Mouse (Mus musculus): ENCODE data around the gene Pbrm1.

The Pbrm1 gene

DNA sequence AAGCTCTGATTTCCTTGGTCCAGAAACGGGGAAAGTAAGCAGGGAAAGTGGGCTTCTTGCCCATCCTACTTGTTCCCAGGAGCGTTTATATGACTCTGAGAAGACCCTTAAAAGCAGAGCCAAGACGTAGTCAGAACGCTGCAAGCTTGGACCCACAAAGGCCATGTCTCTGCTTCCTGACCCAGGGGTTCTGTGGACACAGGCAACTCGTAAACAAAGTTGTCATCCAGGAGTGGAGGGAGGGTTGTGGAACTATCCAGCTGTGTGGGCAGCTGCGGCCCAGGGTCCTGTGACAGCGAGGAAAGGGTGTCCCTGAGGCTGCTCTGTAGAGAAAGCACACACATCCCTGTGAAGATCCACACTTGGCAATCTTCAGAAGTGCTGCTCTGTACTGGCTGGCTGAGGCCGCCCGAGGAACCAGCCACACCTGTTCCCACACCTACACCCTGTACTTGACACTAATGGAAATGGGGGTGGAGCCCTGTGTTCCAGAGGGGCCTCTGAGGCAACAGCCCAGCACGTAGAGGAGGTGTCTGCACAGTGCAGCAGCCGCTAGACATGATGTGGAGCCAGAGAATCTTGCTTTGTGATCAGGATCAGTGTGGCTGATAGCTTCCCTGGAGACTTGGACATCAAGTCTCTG, 114.2 kb downstream of the Pbrm1 start:
- no peak for DNase-seq (ENCODE audit: low spot score in 2 of 2)

DNA sequence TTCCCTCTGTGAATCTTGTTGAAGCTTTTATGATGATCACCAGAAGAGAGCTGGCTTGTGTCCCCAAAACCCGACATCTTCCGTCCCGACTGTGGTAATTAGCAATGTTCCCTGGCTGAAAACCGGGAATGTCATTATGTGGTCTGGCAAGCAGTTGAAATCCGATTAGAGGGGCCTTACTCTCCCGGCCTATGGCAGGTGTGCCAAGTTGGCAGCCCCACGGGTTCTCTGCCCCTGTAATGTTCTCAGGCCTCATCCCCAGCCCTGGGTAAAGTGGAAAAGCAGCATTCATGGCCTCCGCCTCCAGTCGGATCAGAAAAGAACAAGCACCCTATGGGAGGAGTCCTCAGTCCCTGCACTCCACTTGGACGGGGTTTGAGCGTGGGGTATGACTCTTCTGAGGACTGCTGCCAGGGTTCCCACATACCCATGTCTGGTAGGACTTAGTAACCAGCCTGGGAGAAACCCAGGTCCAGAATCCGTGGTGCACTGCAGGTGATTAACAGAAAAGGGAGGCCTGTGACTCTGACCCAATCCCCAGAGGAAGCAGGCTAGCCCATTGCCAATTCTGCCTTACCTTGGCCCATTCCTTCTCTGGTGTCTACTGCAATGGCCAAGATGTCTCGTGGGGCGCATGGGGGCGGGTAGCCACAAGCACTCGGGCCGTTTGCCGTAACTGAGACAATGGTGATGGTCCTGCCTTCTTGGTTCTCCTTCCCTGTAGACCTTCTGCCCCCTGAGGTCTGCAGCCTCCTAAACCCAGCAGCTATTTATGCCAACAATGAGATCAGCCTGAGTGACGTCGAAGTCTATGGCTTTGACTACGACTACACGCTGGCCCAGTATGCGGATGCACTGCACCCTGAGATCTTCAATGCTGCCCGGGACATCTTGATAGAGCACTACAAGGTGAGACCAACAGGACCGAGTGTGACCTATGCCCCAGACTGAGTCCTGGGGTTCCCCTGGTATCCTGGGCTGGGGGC, 115.4 kb downstream of the Pbrm1 start:
- DNase-seq (ENCODE audit: low spot score in 2 of 2) = peak in 1 of 2 experiments; percentile 6

DNA sequence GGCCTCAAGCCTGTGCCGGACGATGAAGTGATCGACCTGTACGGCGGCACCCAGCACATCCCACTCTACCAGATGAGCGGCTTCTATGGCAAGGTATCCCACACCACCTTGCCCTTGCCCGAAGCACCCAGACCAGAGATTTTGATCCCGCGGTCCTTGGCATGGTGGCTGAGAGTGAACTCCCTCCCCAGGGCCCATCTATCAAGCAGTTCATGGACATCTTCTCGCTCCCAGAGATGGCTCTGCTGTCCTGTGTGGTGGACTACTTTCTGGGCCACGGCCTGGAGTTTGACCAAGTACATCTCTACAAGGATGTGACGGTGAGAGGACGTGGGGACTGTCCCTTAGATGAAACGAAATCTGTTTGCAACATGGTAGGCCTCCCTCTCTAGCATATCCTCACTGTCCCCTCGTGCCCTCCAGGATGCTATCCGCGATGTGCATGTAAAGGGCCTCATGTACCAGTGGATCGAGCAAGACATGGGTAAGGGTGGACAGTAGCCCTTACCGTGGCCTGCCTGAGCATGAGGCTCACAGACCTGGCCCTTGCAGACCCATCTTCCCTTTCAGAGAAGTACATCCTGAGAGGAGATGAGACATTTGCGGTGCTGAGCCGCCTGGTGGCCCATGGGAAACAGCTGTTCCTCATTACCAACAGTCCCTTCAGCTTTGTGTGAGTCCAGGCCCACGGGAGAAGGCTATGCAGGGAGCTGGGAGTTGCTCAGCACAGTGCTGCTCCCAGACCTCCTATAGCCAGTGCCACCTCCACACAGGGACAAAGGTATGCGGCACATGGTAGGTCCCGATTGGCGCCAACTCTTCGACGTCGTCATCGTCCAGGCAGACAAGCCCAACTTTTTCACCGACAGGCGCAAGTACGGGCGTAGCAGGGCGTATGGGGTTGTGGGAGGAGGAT, 116.8 kb downstream of the Pbrm1 start:
- DNase-seq (ENCODE audit: low spot score in 2 of 2) = peak in 1 of 2 experiments; percentile 6

DNA sequence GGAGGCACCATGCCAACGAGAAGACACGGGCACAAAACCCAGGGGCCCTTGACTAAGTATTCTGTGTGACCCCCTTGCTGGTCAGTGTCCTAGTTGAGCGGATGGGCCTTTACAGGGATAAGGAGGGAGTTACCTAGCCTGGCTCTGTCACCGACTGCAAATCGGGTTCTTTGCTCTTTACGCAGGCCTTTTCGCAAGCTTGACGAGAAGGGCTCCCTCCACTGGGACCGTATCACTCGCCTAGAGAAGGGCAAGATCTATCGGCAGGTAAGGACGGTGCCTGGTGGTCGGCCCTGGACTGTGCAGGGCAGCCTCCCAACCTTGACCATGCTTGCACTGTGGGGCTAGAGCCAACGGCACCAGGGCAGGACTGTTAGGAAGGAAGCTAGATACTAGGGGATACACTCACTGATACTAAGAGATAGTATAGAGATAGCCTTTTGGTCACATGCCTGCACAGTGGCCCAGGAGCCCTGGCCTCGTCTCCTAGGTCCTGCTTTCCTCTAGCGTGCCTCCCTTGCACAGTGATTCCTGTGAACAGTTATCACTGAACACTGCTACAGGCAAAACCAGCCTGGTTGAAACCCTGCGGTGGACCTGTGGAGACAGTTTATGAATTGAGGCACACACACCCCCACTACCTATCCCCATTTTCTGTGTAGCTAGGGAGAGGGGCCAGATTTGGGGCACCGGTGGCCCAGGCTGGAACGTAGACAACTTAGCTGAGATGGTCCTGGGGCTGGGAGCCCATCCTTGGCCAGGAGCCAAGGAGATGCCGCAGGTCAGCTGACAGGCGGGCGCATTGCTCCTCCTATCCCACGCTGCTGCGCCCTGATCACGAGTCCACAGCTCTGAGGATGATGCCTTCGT, 117.7 kb downstream of the Pbrm1 start:
- DNase-seq (ENCODE audit: low spot score in 2 of 2) = peak in 1 of 2 experiments; percentile 6

DNA sequence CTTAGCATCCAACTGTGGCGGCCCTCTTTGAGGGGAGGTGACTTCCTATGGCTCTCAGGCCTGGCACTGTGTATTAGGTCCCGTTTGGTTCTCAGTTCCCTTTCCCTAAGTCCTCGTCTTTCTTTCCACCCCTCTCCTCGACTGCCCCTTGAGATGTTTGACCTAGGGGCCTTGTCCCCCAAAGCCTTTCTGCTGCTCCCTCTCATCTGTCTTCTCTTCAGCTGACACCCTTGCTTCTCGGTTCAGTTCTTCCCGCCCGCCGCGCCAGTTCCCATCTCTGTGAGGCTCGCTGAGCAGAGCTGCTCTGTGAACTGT, 118.3 kb downstream of the Pbrm1 start:
- no peak for DNase-seq (ENCODE audit: low spot score in 2 of 2)

DNA sequence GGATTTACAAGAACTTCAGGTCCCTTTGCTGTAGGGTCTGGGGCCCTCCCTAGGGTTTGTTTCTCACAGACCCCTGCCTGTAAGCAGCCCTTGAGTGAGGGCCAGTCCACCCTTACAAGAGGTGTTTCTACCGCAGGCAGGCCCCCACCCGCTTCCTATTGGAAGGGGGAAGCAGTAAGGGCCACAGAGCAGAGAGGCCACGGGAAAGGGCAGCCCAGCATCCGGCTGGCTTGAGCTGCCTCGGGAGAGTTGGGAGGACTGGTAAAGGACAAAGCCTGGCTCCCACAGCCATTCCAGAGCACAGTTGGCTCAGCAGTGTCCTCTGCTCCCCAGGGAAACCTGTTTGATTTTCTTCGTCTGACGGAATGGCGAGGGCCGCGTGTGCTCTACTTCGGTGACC, 118.9 kb downstream of the Pbrm1 start:
- DNase-seq (ENCODE audit: low spot score in 2 of 2) = peak in 1 of 2 experiments; percentile 5

DNA sequence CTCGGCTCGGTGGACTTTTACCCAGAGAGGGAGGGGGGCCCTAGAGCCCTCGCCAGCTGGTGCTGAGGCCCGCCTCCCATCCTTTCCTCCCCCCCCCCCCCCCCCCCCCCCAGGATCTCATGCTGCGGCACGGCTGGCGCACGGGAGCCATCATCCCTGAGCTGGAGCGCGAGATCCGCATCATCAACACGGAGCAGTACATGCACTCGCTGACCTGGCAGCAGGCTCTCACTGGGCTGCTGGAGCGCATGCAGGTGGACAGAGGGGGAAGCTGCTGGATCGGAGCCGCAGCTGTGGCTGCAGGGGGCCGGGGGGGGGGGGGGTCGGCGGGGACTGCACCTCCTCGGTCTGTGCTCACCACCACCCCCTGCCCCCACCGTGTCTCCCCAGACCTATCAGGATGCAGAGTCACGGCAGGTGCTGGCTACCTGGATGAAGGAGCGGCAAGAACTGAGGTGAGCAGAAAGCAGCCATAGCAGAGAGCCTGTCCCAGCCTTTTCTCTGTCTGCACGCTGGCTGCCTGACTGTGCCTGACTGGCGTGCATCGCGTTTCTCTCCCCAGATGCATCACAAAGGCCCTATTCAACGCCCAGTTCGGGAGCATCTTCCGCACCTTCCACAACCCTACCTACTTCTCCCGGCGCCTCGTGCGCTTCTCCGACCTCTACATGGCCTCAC, 119.4 kb downstream of the Pbrm1 start:
- DNase-seq (ENCODE audit: low spot score in 2 of 2) = peak in 1 of 2 experiments; percentile 6

DNA sequence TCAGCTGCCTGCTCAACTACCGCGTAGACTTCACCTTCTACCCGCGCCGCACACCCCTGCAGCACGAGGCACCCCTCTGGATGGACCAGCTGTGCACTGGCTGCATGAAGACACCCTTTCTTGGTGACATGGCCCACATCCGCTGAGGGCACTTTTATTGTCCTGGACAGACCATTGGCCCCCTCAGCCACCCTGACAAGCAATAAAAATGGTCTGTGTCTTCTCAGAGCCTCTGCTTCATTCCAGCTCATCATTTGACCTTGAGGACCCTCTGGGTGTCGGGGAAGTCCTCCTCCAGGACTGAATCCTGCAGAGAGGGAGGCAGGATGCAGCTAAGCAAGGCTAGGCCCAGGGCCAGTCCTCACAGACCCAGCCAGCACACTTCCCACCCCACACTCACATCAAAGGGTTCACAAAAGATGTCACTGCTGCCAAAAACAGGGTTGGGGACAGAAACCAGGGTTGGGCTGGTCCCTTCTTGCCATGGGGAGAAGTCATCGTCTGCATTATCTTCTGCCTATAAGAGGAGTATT, 120.0 kb downstream of the Pbrm1 start:
- no peak for DNase-seq (ENCODE audit: low spot score in 2 of 2)

DNA sequence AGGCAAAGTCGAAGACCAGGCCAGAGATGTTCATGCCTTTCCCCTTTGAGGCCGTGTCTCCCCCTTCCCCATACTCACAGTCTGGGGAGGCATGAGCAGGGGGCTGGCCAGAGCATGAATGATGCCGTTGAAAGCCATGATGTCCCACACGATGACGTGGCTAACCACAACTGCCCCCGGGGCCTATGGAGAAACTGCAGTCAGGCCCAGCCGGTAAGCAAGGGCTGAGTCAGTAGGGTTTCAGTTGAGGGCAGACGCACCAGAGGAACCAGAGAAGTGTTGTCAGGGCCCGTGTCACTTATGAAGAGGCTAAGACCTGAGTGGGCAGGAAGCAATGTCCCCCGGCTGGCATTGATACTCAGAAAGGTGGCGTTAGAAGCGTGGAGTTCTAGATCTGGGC, 120.7 kb downstream of the Pbrm1 start:
- DNase-seq (ENCODE audit: low spot score in 2 of 2) = no peak

DNA sequence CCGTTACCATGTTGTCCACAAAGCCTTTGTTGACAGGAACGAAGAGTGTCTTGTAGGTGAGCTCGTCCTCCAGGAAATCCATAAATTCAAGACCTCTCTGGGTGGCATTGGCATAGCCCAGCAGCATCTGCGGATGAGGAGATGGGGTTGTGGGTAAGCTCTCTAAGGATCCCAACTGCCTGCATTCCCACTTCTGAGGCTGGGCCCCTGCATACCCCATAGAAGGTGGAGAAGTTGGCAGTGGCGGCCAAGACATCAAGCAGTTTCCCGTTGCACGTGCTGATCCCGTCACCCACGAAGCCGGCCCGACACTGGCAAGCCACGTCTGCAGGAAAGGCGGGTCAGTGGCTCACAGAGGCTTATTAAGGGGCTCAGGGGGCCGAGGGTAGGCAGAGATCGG, 121.2 kb downstream of the Pbrm1 start:
- no peak for DNase-seq (ENCODE audit: low spot score in 2 of 2)

DNA sequence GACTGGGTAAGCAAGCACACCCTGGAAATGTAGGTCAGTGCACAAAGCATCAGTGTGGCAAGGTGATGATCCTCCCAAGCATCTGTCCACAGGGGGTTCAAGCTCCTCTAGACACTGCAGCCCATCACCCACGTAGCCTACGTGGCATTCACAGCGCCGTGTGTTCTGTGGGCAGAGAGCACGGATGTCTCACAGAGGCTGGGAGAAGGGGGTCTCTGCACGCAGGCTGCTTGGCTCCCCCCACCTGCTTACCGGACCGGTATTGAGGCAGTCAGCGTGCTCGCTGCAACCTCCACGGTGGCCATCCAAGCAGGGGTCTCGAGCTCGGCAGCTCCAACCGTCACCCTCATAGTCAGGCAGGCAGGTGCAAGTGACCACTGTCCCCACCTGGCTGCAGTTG, 122.1 kb downstream of the Pbrm1 start:
- no peak for DNase-seq (ENCODE audit: low spot score in 2 of 2)

DNA sequence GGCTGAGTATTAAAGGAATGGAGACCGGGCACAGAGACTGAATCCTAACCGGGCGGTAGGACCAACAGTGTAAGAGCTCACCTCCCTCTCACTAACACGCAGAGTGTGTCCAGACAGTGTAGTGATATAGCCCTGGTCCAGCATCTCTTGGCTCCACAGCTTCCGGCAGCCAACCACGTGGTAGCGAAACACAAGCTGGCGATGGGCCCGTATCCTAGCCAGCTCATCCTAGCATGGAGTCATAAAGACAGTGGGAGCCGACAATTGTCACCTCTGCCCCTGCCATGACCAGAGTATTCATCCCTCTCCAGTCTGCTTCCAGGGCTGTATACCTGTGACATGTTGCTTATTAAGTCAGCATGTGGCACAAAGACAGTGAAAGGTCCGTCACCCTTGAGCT, 126.8 kb downstream of the Pbrm1 start:
- no peak for DNase-seq (ENCODE audit: low spot score in 2 of 2)

DNA sequence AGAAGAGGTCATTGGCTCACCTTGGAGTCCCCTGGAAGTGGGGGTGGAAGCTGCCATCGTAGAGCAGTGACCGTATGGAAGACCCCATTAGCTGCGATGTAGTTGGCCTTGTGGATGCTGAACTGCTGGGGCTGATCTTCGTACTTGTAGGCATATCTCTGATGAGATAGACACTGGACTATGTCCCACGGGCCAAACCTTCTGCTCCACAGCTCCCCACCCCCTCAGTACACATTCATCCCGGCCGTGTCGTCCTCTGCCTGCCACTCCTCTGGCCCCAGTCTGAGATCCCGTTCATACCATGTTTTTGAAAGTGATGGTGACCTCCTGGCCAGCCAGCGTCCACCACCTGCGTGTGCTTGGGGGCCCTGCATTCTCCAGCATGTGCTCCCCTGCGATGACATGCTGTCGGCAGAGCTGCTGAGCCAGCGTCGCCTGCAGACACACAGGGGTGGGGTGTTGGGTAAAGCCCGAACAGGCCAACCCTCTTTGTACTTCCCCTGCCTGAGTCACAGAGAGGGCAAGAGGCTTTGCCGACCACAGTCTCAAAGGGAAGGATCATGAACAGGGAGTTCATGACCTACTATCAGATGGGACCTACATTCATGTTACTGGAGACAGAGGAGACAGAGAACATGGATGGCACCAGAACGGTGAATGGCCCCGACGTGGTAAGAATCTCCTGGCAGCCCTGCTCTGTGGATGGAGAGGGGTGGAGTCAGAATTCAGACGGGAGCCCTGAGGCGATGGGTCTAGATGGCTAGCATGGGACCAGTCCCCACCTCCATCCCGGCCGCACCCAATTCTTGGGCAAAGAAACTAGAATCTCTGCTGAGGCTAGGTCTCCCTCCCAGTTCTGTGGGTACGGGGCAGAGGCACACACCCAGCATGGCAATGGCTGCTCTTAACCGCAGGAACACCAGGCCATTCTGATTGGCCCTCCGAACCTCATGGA, 141.5 kb downstream of the Pbrm1 start:
- DNase-seq (ENCODE audit: low spot score in 2 of 2) = no peak

DNA sequence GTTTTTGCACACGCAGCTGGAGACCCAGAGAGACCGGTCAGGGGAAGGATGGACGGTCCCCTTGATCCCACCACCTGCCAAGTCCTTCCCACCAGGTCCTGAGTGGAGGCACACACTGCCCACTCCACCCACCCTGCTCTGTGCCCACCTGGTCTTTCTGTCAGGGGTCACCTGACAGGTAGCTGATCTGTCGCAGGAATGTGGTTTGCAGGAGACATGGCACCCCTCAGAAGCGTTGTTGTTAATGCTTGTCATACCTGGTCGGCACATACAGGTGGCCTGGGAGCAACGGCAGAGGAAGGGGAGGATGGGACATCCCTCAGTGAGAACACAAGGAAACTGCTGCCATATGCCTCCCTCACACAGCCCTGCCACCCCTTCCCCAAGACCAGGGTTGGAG, 142.3 kb downstream of the Pbrm1 start:
- no peak for DNase-seq (ENCODE audit: low spot score in 2 of 2)

DNA sequence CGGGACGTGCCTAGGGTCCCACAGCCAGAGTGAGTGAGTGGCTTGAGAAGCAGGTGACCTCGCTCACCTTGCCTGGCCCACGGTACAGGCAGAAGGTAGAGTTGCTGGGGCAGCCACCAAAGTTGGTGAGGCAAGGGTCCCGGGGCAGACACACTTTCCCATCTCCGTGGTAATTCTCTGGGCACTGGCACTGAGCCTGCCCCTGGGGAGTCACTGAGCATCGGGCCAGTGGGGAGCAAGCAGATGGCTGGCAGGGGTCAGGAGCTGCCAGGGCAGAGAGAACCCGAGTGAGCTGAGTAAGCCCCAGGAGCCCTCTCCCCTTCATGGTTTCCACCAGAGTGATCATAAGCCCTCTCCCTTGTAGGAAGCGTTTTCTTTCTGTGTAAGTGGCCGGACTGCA, 142.7 kb downstream of the Pbrm1 start:
- no peak for DNase-seq (ENCODE audit: low spot score in 2 of 2)

DNA sequence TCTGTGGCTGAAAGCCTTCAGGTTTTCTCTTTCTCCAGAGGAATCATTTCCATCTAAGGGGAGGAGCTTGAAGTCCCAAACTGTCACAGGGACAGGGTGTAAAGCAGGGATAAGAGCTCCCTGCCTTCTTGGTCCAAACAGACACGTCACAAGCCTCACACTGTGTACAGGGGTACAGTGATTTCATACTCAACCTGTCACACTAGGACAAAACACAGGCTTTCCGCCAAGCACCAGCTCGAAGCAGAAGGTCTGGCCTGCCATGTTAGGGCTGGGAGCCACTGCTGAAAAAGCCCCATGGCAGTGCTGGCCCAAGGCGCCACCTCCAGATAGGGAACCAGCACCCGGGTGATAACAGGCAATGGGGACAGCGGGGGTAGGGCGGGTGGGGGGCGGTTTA, 145.1 kb downstream of the Pbrm1 start:
- DNase-seq (ENCODE audit: low spot score in 2 of 2) = no peak

DNA sequence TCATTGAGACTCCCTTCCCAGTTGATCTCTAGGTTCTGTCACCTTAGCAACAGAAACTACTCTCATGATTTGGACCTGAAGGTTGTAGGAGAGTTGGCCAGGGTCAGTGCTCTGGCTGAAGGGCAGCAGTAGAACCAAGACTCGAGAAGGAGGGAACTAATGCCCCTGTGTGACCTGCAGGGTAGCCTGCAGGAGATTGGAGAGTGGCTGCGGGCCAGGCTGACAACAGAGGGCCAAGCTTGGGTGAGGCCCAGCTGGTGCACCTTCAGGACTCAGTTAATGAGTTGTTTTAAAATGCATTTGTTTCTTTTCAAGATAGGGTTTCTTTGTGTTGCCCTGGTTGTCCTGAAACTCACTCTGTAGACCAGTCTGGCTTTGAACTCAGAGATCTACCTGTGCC, 146.1 kb downstream of the Pbrm1 start:
- DNase-seq (ENCODE audit: low spot score in 2 of 2) = no peak

DNA sequence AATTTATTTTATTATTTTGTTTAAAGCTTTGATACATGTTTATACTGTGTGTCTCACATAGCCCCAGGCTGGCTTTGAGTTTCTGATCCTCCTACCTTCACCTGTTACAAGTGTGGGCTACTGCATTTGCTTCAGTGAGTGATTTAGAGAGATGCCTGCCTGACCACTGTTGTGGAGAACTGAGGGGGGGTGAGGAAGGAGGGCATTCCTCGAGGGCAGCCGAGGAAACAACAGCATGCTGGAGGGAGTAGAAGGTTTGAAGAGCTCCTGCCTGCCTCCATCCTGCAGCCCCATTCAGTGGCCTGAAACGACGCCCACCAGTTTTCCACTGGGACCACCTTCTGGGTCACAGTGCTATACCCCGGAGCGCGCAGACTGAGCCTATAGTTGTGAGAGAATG, 146.5 kb downstream of the Pbrm1 start:
- no peak for DNase-seq (ENCODE audit: low spot score in 2 of 2)

DNA sequence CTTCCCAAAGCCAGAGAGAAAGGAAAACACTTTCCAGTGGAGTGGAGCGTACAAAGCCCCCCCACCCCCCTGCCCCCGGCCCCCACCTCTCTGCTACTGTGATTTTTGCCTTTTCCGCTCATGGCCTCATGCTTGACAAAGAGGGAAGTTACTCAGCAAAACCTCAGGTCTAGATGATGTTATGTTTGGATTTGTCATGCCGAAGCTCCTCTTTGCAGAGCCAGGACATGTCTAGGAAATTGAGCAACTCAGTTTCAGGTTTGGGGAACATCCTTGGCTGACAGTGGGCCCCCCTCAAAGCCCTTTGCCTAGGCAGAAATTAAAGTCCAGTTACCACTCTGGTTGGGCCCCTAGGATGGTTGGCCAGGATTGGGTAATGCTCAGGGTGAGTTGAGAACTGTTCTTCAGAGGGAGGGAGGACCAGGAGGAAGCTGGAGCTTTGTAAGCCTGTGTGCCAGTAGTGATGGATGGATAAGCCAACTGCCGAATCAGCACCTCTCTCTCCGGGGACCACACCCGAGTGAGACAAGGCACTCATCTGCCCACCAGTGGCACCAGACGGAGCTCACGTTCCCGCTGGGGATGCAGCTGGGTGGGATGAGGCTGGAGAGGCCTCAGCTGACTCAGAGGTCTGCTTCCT, 147.2 kb downstream of the Pbrm1 start:
- no peak for DNase-seq (ENCODE audit: low spot score in 2 of 2)

Measured in spleen, postnatal 14 days (tissue).